Mouse (Mus musculus) midbrain, embryonic 16.5 days (tissue): ENCODE data around the gene Cenpm. TPM values are rescaled to one million over a fixed set of nuclear protein-coding genes. Genes with fewer than 3 reads are reported as not detected.
A peak's percentile ranks its signal among the peaks of the same experiment; 100 is the strongest.

ENCODE experiments used
- ATAC-seq: fragments of 200-750 bp; cut with Nextera tagmentation; 2 replicates; pipeline ENCODE4 v1.8.0; 2017; ENCODE audit warnings: moderate TSS enrichment
- H3K27ac ChIP-seq: fragments of 300-500 bp; sonication (generic); 2 replicates; pipeline ENCODE4 v1.5.1; 2014; ENCODE audit warnings: mild to moderate bottlenecking, low read length, mixed read lengths
- H3K27me3 ChIP-seq: fragments of 300-500 bp; sonication (generic); 2 replicates; pipeline ENCODE4 v1.6.1; 2014; ENCODE audit warnings: low read depth, low read length, mixed read lengths; ENCODE audit not compliant: control insufficient read depth, insufficient read depth
- H3K36me3 ChIP-seq: fragments of 300-500 bp; sonication (generic); 2 replicates; pipeline ENCODE4 v1.6.1; 2014; ENCODE audit warnings: mild to moderate bottlenecking, low read length, moderate library complexity, mixed read lengths; ENCODE audit not compliant: control insufficient read depth, insufficient read depth
- H3K4me1 ChIP-seq: fragments of 300-500 bp; sonication (generic); 2 replicates; pipeline ENCODE4 v1.6.1; 2014; ENCODE audit warnings: mild to moderate bottlenecking, low read length, mixed read lengths; ENCODE audit not compliant: control insufficient read depth, insufficient read depth
- H3K4me2 ChIP-seq: fragments of 300-500 bp; sonication (generic); 2 replicates; pipeline ENCODE4 v1.6.1; 2014; ENCODE audit warnings: mild to moderate bottlenecking, low read length, mixed read lengths
- H3K4me3 ChIP-seq: fragments of 300-500 bp; sonication (generic); 2 replicates; pipeline ENCODE4 v1.5.1; 2014; ENCODE audit warnings: low read depth, mild to moderate bottlenecking, low read length, moderate library complexity, mixed read lengths
- H3K9ac ChIP-seq: fragments of 300-500 bp; sonication (generic); 2 replicates; pipeline ENCODE4 v1.6.1; 2014; ENCODE audit warnings: low read depth, low read length, mixed read lengths
- H3K9me3 ChIP-seq: fragments of 300-500 bp; sonication (generic); replicated peaks from 2 replicates; pipeline ENCODE4 v1.6.1; 2014; ENCODE audit warnings: mild to moderate bottlenecking, low read length, mixed read lengths; ENCODE audit not compliant: control insufficient read depth, poor library complexity, severe bottlenecking
- WGBS: fragments of 180-500 bp; shearing (Covaris S2); extraction: QIAGEN DNeasy Blood & Tissue Kit; methylation state at CpG from one replicate; pipeline ENCODE4 v1.1.7; 2014; 5-methylcytosine and 5-hydroxymethylcytosine counted together
- polyA plus RNA-seq: library from polyadenylated mRNA; unstranded; fragments of >200 nt; fragmentation: Nextera tagmentation; extraction: Ambion mirVana; gene quantifications from 2 replicates; pipeline ENCODE4 v1.2.1, GENCODE M21; 2015

The Cenpm gene
- polyA plus RNA-seq, 1 experiment from 2014 or later = 13.9 TPM

- Histone ChIP-seq H3K36me3 (no peaks in the 10 kb centered on the region), H3K4me3 (no peak overlapping the region), H3K4me2 (no peak overlapping the region; the same call in 1 of the 2 replicates), H3K27ac (no peak overlapping the region), H3K9ac (no peak overlapping the region), H3K4me1 (peaks cover 20% of the 10 kb centered on the region), H3K9me3 (no peaks in the 10 kb centered on the region), H3K27me3 (peaks cover 64% of the 10 kb centered on the region)
- WGBS = 5% methylated on average over 4 of the region's 4 CpGs
- no peak for ATAC-seq
Observed at GRCm38 (mm10) chr15:82213222-82213621, 31.3 kb downstream of the Cenpm start.

- H3K4me3 ChIP-seq = peak within 1 kb of the TSS; percentile 46
- peak within 1 kb of the TSS; percentile 54 for H3K9ac ChIP-seq
- WGBS = 0% methylated on average over 13 of the region's 34 CpGs
- no peak; the same call in 1 of the 2 replicates for ATAC-seq
- peak within 1 kb of the TSS; percentile 67 for H3K4me2 ChIP-seq
- no peak within 1 kb of the TSS for H3K27ac ChIP-seq
- peaks cover 20% of the 10 kb centered on the region for H3K4me1 ChIP-seq
- no peaks in the 10 kb centered on the region for H3K9me3 ChIP-seq
- H3K36me3 ChIP-seq = no peaks in the 10 kb centered on the region
- H3K27me3 ChIP-seq = peaks cover 64% of the 10 kb centered on the region
Observed at GRCm38 (mm10) chr15:82212752-82213063, 31.8 kb downstream of the Cenpm start, which contains the start of gene Shisa8. TSS of gene Shisa8 (minus strand) at chr15:82212815.

- no peaks in the 10 kb centered on the region for H3K36me3 ChIP-seq
- peak overlapping the region; percentile 54 for H3K9ac ChIP-seq
- peak overlapping the region; percentile 67 for H3K4me2 ChIP-seq
- no peaks in the 10 kb centered on the region for H3K9me3 ChIP-seq
- peak; percentile 47 for ATAC-seq
- H3K27ac ChIP-seq = no peak overlapping the region
- peak overlapping the region; percentile 46 for H3K4me3 ChIP-seq
- peaks cover 64% of the 10 kb centered on the region for H3K27me3 ChIP-seq
- peaks cover 26% of the 10 kb centered on the region for H3K4me1 ChIP-seq
- WGBS = under 1% methylated on average over 86 of the region's 112 CpGs
Observed at GRCm38 (mm10) chr15:82211911-82212751, 32.4 kb downstream of the Cenpm start.

GRCm38 (mm10) chr15:82211281-82211680 is 33.3 kb downstream of the Cenpm start:
- no peak overlapping the region for H3K9ac ChIP-seq
- ATAC-seq = no peak

GRCm38 (mm10) chr15:82210801-82211200 is 33.7 kb downstream of the Cenpm start:
- no peak overlapping the region for H3K4me3 ChIP-seq
- H3K4me2 ChIP-seq = no peak overlapping the region
- H3K9me3 ChIP-seq = no peaks in the 10 kb centered on the region
- peaks cover 63% of the 10 kb centered on the region for H3K27me3 ChIP-seq
- no peak overlapping the region for H3K27ac ChIP-seq
- no peak for ATAC-seq
- WGBS = 36% methylated on average over 1 of the region's 1 CpGs
- H3K4me1 ChIP-seq = peaks cover 28% of the 10 kb centered on the region
- H3K9ac ChIP-seq = no peak overlapping the region
- H3K36me3 ChIP-seq = no peaks in the 10 kb centered on the region

More at GRCm38 (mm10) chr15:82211281-82211680, 33.3 kb downstream of the Cenpm start:
- Histone ChIP-seq H3K27ac (no peak overlapping the region), H3K4me2 (peak overlapping the region; percentile 67), H3K4me1 (peaks cover 28% of the 10 kb centered on the region), H3K27me3 (peaks cover 63% of the 10 kb centered on the region), H3K36me3 (no peaks in the 10 kb centered on the region), H3K4me3 (peak overlapping the region; percentile 46; the same call in 1 of the 2 replicates), H3K9me3 (no peaks in the 10 kb centered on the region)
- WGBS = under 1% methylated on average over 11 of the region's 11 CpGs

- Histone ChIP-seq H3K4me3 (no peak overlapping the region), H3K4me1 (peaks cover 26% of the 10 kb centered on the region), H3K4me2 (no peak overlapping the region), H3K9ac (no peak overlapping the region), H3K27me3 (peaks cover 56% of the 10 kb centered on the region), H3K27ac (no peak overlapping the region), H3K9me3 (no peaks in the 10 kb centered on the region), H3K36me3 (no peaks in the 10 kb centered on the region)
- WGBS = 79% methylated on average over 13 of the region's 13 CpGs
- no peak for ATAC-seq
Observed at GRCm38 (mm10) chr15:82209295-82210050, 35.1 kb downstream of the Cenpm start.

GRCm38 (mm10) chr15:82208307-82208706 is 36.2 kb downstream of the Cenpm start:
- peaks cover 26% of the 10 kb centered on the region for H3K4me1 ChIP-seq
- no peak for ATAC-seq
- 87% methylated on average over 8 of the region's 8 CpGs for WGBS

GRCm38 (mm10) chr15:82207504-82208219 is 36.9 kb downstream of the Cenpm start:
- WGBS = 15% methylated on average over 30 of the region's 30 CpGs
- Histone ChIP-seq H3K36me3 (peaks cover 11% of the 10 kb centered on the region), H3K4me1 (peaks cover 25% of the 10 kb centered on the region), H3K4me3 (no peak overlapping the region; the same call in 1 of the 2 replicates), H3K9ac (peak overlapping the region; percentile 23; the same call in 1 of the 2 replicates), H3K4me2 (peak overlapping the region; percentile 22), H3K27ac (no peak overlapping the region), H3K27me3 (peaks cover 46% of the 10 kb centered on the region), H3K9me3 (no peaks in the 10 kb centered on the region)
- ATAC-seq = no peak

More at GRCm38 (mm10) chr15:82208307-82208706, 36.2 kb downstream of the Cenpm start:
- H3K36me3 ChIP-seq = peaks cover 4% of the 10 kb centered on the region
- H3K9ac ChIP-seq = no peak overlapping the region
- H3K27ac ChIP-seq = no peak overlapping the region
- no peak overlapping the region for H3K4me2 ChIP-seq
- peaks cover 50% of the 10 kb centered on the region for H3K27me3 ChIP-seq
- H3K4me3 ChIP-seq = no peak overlapping the region
- H3K9me3 ChIP-seq = no peaks in the 10 kb centered on the region
